Mouse (Mus musculus) cerebellum, adult 2 months (tissue): Measurements from ENCODE around the gene S100a14.

Experiments
- CTCF ChIP-seq: fragments of 200-500 bp; IDR thresholded peaks from 2 replicates; pipeline ENCODE4 v1.5.1; 2011; ENCODE audit warnings: low read depth, mild to moderate bottlenecking, control low read depth, low read length, moderate library complexity, borderline replicate concordance; ENCODE audit not compliant: insufficient read depth
- POLR2A ChIP-seq: fragments of 200-500 bp; IDR thresholded peaks from 2 replicates; pipeline ENCODE4 v1.6.1; 2011; ENCODE audit warnings: low read length, control low read depth, borderline replicate concordance; ENCODE audit not compliant: insufficient read depth

DNA sequence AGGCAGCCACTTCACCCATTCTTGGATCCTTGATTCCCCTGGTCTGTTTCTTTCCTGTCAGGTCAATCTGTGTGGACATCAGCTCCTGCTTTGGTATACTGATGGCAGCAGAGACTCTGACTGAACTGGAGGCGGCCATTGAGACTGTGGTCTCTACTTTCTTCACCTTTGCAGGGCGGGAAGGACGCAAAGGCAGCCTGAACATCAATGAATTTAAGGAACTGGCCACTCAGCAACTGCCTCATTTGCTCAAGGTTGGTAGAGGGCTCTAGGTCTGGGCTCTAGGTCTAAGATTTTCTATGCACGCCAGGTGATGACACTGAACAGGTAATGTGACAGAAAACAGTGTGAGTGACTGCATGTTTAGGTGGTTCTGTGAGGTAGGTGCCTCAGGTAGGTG is 10.9 kb upstream of the S100a14 start:
- TF ChIP-seq POLR2A (no peak), CTCF (no peak)
